Mouse (Mus musculus) midbrain, embryonic 14.5 days (tissue): ENCODE measurements at regions not wholly inside any gene's neighbourhood (a gene's known extent, or its start where the extent isn't known, plus 50 kb on each side); places are given as distances from the start of the nearest gene placed in this dataset.
A peak's percentile ranks its signal among the peaks of the same experiment; 100 is the strongest.

ENCODE experiments used
- ATAC-seq: fragments of 200-750 bp; cut with Nextera tagmentation; 2 replicates; pipeline ENCODE4 v1.8.0; 2017; ENCODE audit warnings: moderate number of reproducible peaks, moderate library complexity; ENCODE audit not compliant: low FRiP score, low TSS enrichment
- DNase-seq: peaks from one replicate; pipeline ENCODE4 v3.0.0-alpha.2; 2015
- H3K27ac ChIP-seq: fragments of 300-500 bp; sonication (generic); replicated peaks from 2 replicates; pipeline ENCODE4 v1.5.1; 2014; ENCODE audit warnings: mild to moderate bottlenecking, low read depth, low read length, moderate library complexity
- H3K27me3 ChIP-seq: fragments of 300-500 bp; sonication (generic); 2 replicates; pipeline ENCODE4 v1.6.1; 2014; ENCODE audit warnings: low read length, control low read depth, mixed read lengths; ENCODE audit not compliant: control insufficient read depth, insufficient read depth
- H3K36me3 ChIP-seq: fragments of 300-500 bp; sonication (generic); 2 replicates; pipeline ENCODE4 v1.6.1; 2014; ENCODE audit warnings: low read length, control low read depth; ENCODE audit not compliant: control insufficient read depth, insufficient read depth
- H3K4me1 ChIP-seq: fragments of 300-500 bp; sonication (generic); 2 replicates; pipeline ENCODE4 v1.6.1; 2014; ENCODE audit warnings: mild to moderate bottlenecking, antibody characterized with exemption, low read length, control low read depth; ENCODE audit not compliant: control insufficient read depth, insufficient read depth
- H3K4me2 ChIP-seq: fragments of 300-500 bp; sonication (generic); 2 replicates; pipeline ENCODE4 v1.6.1; 2014; ENCODE audit warnings: mild to moderate bottlenecking, low read length, moderate library complexity
- H3K4me3 ChIP-seq: fragments of 300-500 bp; sonication (generic); replicated peaks from 2 replicates; pipeline ENCODE4 v1.5.1; 2014; ENCODE audit warnings: low read depth, low read length
- H3K9ac ChIP-seq: fragments of 300-500 bp; sonication (generic); replicated peaks from 2 replicates; pipeline ENCODE4 v1.6.1; 2014; ENCODE audit warnings: mild to moderate bottlenecking, low read length, moderate library complexity
- H3K9me3 ChIP-seq: fragments of 300-500 bp; sonication (generic); 2 replicates; pipeline ENCODE4 v1.6.1; 2016; ENCODE audit warnings: low read length, control low read depth, mixed read lengths; ENCODE audit not compliant: control insufficient read depth
- WGBS: fragments of 180-500 bp; shearing (Covaris S2); extraction: QIAGEN DNeasy Blood & Tissue Kit; methylation state at CpG from one replicate; pipeline ENCODE4 v1.1.7; 2014; 5-methylcytosine and 5-hydroxymethylcytosine counted together

- H3K27ac ChIP-seq: peak overlapping the region; percentile 78; the same call in 1 of the 2 replicates
- peaks cover 37% of the 10 kb centered on the region for H3K4me1 ChIP-seq
Observed at GRCm38 (mm10) chr13:44101806-44102205, 317.2 kb downstream of the Cd83 start.

GRCm38 (mm10) chr13:44102257-44102656, 317.7 kb downstream of the Cd83 start:
- Histone ChIP-seq H3K4me3 (no peak overlapping the region), H3K9ac (no peak overlapping the region), H3K27me3 (peaks cover 31% of the 10 kb centered on the region), H3K27ac (no peak overlapping the region), H3K36me3 (no peaks in the 10 kb centered on the region), H3K4me2 (no peak overlapping the region), H3K4me1 (peaks cover 37% of the 10 kb centered on the region), H3K9me3 (no peaks in the 10 kb centered on the region)
- no peak for DNase-seq
- ATAC-seq: no peak
- 26% methylated on average over 4 of the region's 4 CpGs for WGBS

More at GRCm38 (mm10) chr13:44101806-44102205, 317.2 kb downstream of the Cd83 start:
- DNase-seq (no peak), ATAC-seq (no peak)
- Histone ChIP-seq H3K4me2 (no peak overlapping the region), H3K4me3 (no peak overlapping the region), H3K27me3 (peaks cover 31% of the 10 kb centered on the region), H3K9ac (no peak overlapping the region), H3K36me3 (no peaks in the 10 kb centered on the region), H3K9me3 (no peaks in the 10 kb centered on the region)
- 45% methylated on average over 6 of the region's 6 CpGs for WGBS

- 95% methylated on average over 7 of the region's 7 CpGs for WGBS
- H3K4me2 ChIP-seq: no peak overlapping the region
- no peak for ATAC-seq
- no peak for DNase-seq
- H3K9me3 ChIP-seq: no peaks in the 10 kb centered on the region
- H3K36me3 ChIP-seq: no peaks in the 10 kb centered on the region
- no peak overlapping the region for H3K27ac ChIP-seq
- no peak overlapping the region for H3K4me3 ChIP-seq
- H3K9ac ChIP-seq: no peak overlapping the region
- H3K27me3 ChIP-seq: peaks cover 21% of the 10 kb centered on the region; the same call in 1 of the 2 replicates
- H3K4me1 ChIP-seq: peaks cover 35% of the 10 kb centered on the region
Observed at GRCm38 (mm10) chr13:44103340-44103739, 318.8 kb downstream of the Cd83 start.

- Histone ChIP-seq H3K27me3 (peaks cover 20% of the 10 kb centered on the region; the same call in 1 of the 2 replicates), H3K36me3 (no peaks in the 10 kb centered on the region), H3K4me1 (peaks cover 17% of the 10 kb centered on the region), H3K9me3 (no peaks in the 10 kb centered on the region), H3K4me3 (no peak overlapping the region), H3K4me2 (no peak overlapping the region), H3K9ac (no peak overlapping the region), H3K27ac (no peak overlapping the region)
- WGBS: 71% methylated on average over 5 of the region's 5 CpGs
- DNase-seq (no peak), ATAC-seq (no peak)
Observed at GRCm38 (mm10) chr13:44105161-44105560, 320.6 kb downstream of the Cd83 start.

DNA sequence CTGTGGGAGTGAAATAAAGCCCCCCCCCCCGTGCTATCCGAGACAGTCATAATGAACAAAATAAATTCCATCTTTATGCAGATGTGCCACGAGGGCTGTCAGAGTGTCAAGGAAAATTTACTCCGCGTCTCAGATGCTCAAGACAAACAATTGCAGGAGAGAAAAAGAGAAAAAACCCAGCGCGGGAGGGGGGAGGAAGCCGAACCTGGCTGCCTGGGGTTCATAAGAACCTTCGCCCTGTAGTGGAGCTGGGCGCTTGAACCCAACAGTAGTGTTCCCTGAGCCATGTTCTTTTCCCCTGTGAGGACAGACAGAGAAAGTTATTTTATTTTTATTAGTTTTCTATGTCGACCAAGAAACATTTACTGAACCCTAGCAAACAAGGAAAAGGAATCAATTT, 324.1 kb downstream of the Cd83 start:
- Histone ChIP-seq H3K27me3 (peaks cover 20% of the 10 kb centered on the region; the same call in 1 of the 2 replicates), H3K4me2 (no peak overlapping the region), H3K9ac (no peak overlapping the region), H3K4me1 (no peaks in the 10 kb centered on the region), H3K9me3 (no peaks in the 10 kb centered on the region), H3K4me3 (no peak overlapping the region), H3K27ac (no peak overlapping the region), H3K36me3 (no peaks in the 10 kb centered on the region)
- WGBS: 58% methylated on average over 11 of the region's 11 CpGs
- ATAC-seq (no peak), DNase-seq (no peak)

GRCm38 (mm10) chr13:44113043-44113442, 328.5 kb downstream of the Cd83 start:
- ATAC-seq: no peak
- no peaks in the 10 kb centered on the region for H3K9me3 ChIP-seq
- H3K27me3 ChIP-seq: no peaks in the 10 kb centered on the region
- no peaks in the 10 kb centered on the region for H3K36me3 ChIP-seq
- 94% methylated on average over 5 of the region's 5 CpGs for WGBS
- H3K4me1 ChIP-seq: 0 out of 2 replicates have a peak, but pooled peaks cover 8% of the 10 kb centered on the region
- no peak overlapping the region for H3K4me2 ChIP-seq
- H3K9ac ChIP-seq: no peak overlapping the region
- no peak for DNase-seq
- H3K4me3 ChIP-seq: no peak overlapping the region
- no peak overlapping the region for H3K27ac ChIP-seq

DNA sequence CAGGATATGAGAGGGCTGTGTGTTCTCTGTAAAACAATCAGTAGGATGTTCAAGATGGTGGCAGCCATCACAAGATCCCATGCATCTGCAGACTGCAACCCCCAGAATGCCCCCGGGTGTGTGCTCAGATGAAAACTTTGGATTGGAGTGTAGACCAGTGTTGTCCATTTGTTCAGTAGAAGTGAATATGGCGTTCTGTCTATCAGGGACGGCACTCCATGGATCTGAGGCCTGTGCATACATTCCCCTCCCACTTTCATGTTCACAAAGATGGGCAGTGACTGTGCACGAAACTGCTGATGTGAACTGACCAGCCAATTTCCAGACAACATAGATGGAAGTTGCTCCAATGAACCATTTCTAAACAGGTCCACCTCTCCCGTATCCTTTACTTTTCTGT, 330.3 kb downstream of the Cd83 start:
- no peaks in the 10 kb centered on the region for H3K9me3 ChIP-seq
- H3K4me2 ChIP-seq: no peak overlapping the region
- H3K27me3 ChIP-seq: no peaks in the 10 kb centered on the region
- no peak for ATAC-seq
- H3K36me3 ChIP-seq: no peaks in the 10 kb centered on the region
- 0 out of 2 replicates have a peak, but pooled peaks cover 8% of the 10 kb centered on the region for H3K4me1 ChIP-seq
- no peak overlapping the region for H3K4me3 ChIP-seq
- no peak overlapping the region for H3K27ac ChIP-seq
- no peak overlapping the region for H3K9ac ChIP-seq
- no peak for DNase-seq
- 89% methylated on average over 5 of the region's 5 CpGs for WGBS

GRCm38 (mm10) chr13:44117841-44118240, 333.3 kb downstream of the Cd83 start:
- no peak overlapping the region for H3K27ac ChIP-seq
- no peak for ATAC-seq
- H3K27me3 ChIP-seq: no peaks in the 10 kb centered on the region
- DNase-seq: no peak
- H3K4me1 ChIP-seq: peaks cover 15% of the 10 kb centered on the region
- no peak overlapping the region for H3K4me2 ChIP-seq
- no peak overlapping the region for H3K9ac ChIP-seq
- no peak overlapping the region for H3K4me3 ChIP-seq
- H3K9me3 ChIP-seq: no peaks in the 10 kb centered on the region
- WGBS: 82% methylated on average over 9 of the region's 9 CpGs
- H3K36me3 ChIP-seq: no peaks in the 10 kb centered on the region

GRCm38 (mm10) chr13:44118846-44119245, 334.3 kb downstream of the Cd83 start:
- peaks cover 15% of the 10 kb centered on the region for H3K4me1 ChIP-seq
- WGBS: 93% methylated on average over 6 of the region's 6 CpGs
- no peak for ATAC-seq

More at GRCm38 (mm10) chr13:44118846-44119245, 334.3 kb downstream of the Cd83 start:
- Histone ChIP-seq H3K27ac (no peak overlapping the region), H3K9me3 (no peaks in the 10 kb centered on the region), H3K9ac (no peak overlapping the region), H3K4me3 (no peak overlapping the region), H3K36me3 (no peaks in the 10 kb centered on the region), H3K4me2 (no peak overlapping the region), H3K27me3 (no peaks in the 10 kb centered on the region)
- DNase-seq: no peak
